Mouse (Mus musculus): ENCODE data around the gene Atg7.

GRCm38 (mm10) chr6:114684407-114684806 lies 41.5 kb downstream of the Atg7 start:
- TF ChIP-seq CTCF (IDR thresholded peaks at IDR 0.05; ENCODE audit: low read depth) (no peak), EP300 (optimal IDR thresholded peaks at IDR 0.05) (no peak)

All from stomach, postnatal 0 days (tissue).